Mouse (Mus musculus): ENCODE measurements around the gene Zfp652. TPM values are rescaled to one million over a fixed set of nuclear protein-coding genes. Genes with fewer than 3 reads are reported as not detected.

Gene Zfp652
- polyA plus RNA-seq, 1 experiment from 2014 or later = 20.3 TPM

GRCm38 (mm10) chr11:95822437-95822836, 110.0 kb downstream of the Zfp652 start:
- no peak for DNase-seq (ENCODE audit: low spot score)
- Histone ChIP-seq H3K9me3 (no peaks in the 10 kb centered on the region), H3K36me3 (replicated peaks) (no peaks in the 10 kb centered on the region), H3K27me3 (replicated peaks; ENCODE audit: low read depth, poor library complexity, severe bottlenecking) (peaks cover 58% of the 10 kb centered on the region), H3K4me1 (peaks cover 18% of the 10 kb centered on the region), H3K4me3 (no peak overlapping the region), H3K27ac (replicated peaks) (no peak overlapping the region)
- 92% methylated on average over 4 of the region's 4 CpGs for WGBS

DNA sequence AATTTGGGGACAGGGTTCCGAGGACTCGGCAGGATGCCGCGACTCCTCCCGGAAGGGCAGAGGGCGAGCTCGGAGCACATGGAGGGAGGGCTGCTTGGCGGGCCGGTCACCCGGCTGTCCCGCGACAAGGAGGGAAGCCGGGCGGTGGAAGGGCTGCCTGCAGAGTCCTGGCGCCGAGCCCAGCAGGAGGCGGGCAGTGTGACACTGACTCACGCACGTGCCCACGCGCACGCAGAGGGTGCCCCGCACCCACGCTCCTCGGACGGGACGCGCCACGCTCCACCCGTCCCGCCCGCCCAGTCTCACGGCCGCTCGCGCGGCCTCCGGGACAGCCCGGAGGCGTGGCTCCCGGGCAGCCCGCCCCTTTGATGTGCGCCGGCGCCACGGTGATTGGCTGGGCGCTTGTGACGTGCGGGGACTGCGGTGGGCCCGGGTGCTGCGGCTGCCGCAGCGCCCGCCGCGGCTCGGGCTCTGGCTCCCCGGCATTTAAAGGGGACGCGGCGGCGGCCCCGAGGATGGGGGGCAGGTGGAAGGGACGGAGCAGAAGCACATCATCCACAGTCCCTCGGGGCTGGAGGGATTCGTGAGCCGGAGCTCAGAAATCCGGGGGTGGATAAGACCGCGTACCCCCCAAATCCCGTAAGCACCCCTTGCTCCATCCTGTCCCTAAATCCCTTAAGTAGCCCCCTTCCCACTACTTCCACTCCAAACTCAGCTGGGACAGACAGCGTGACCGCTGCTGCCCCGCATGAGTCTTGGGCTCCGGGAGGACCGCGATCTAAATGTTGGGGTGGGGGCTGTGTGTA, 111.8 kb downstream of the Zfp652 start, which contains the start of gene Phospho1:
Gene Phospho1 (plus strand): TSS at position 429 of the 806 bp plus-strand sequence.
- WGBS = under 1% methylated on average over 78 of the region's 78 CpGs
- H3K36me3 ChIP-seq (replicated peaks) = no peaks in the 10 kb centered on the region
- peaks cover 76% of the 10 kb centered on the region for H3K27me3 ChIP-seq (replicated peaks; ENCODE audit: low read depth, poor library complexity, severe bottlenecking)
- peaks cover 18% of the 10 kb centered on the region for H3K4me1 ChIP-seq
- H3K9me3 ChIP-seq = no peaks in the 10 kb centered on the region
- H3K4me3 ChIP-seq = peak within 1 kb of the TSS; percentile 72
- DNase-seq (ENCODE audit: low spot score) = peak; percentile 95
- peak within 1 kb of the TSS; percentile 82 for H3K27ac ChIP-seq (replicated peaks)

DNA sequence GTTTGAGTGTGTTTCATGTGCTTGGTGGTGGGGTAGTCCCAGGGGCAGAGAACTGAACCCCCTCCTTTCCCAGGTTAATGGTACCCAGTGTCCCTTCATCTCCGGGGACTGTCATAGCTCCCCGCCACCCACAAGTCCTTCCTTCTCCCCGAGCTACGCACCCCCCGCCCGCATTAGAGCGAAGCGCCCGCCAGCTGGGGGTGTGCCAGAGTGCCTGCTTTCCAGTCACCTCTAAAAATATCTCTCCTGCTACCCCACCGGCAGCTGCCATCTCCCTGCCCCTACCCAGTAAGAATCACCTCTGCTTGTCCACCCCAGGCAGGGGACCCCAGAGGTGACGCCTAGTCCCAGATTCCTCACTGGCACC, 112.4 kb downstream of the Zfp652 start:
- peaks cover 18% of the 10 kb centered on the region for H3K4me1 ChIP-seq
- H3K27me3 ChIP-seq (replicated peaks; ENCODE audit: low read depth, poor library complexity, severe bottlenecking) = peaks cover 82% of the 10 kb centered on the region
- H3K9me3 ChIP-seq = no peaks in the 10 kb centered on the region
- no peaks in the 10 kb centered on the region for H3K36me3 ChIP-seq (replicated peaks)
- H3K4me3 ChIP-seq = peak overlapping the region; percentile 72
- H3K27ac ChIP-seq (replicated peaks) = peak overlapping the region; percentile 82; the same call in 1 of the 2 replicates
- no peak for DNase-seq (ENCODE audit: low spot score)
- 2% methylated on average over 11 of the region's 11 CpGs for whole genome bisulfite sequencing

DNA sequence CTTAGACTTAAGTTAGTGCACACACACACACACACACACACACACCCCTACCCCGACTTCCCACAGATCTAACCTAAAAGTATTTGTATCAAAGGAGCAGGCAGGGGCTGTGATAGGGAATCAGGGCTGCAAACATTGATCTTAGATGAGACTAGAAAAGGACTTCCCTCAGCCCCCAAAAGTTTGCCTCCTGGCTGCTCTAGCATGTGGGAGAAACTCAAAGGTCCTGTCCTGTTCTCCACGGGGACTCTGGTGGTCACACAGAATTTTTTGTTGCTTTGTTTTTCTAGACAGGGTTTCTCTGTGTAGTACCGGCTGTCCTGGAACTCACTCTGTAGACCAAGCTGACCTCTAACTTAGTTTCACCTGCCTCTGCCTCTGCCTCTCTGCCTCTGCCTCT, 113.2 kb downstream of the Zfp652 start:
- 50% methylated on average over 3 of the region's 3 CpGs for WGBS
- Histone ChIP-seq H3K27ac (replicated peaks) (no peak overlapping the region), H3K4me1 (peaks cover 24% of the 10 kb centered on the region), H3K4me3 (peak overlapping the region; percentile 72; the same call in 1 of the 2 replicates), H3K9me3 (no peaks in the 10 kb centered on the region), H3K27me3 (replicated peaks; ENCODE audit: low read depth, poor library complexity, severe bottlenecking) (peaks cover 90% of the 10 kb centered on the region), H3K36me3 (replicated peaks) (no peaks in the 10 kb centered on the region)
- no peak for DNase-seq (ENCODE audit: low spot score)

DNA sequence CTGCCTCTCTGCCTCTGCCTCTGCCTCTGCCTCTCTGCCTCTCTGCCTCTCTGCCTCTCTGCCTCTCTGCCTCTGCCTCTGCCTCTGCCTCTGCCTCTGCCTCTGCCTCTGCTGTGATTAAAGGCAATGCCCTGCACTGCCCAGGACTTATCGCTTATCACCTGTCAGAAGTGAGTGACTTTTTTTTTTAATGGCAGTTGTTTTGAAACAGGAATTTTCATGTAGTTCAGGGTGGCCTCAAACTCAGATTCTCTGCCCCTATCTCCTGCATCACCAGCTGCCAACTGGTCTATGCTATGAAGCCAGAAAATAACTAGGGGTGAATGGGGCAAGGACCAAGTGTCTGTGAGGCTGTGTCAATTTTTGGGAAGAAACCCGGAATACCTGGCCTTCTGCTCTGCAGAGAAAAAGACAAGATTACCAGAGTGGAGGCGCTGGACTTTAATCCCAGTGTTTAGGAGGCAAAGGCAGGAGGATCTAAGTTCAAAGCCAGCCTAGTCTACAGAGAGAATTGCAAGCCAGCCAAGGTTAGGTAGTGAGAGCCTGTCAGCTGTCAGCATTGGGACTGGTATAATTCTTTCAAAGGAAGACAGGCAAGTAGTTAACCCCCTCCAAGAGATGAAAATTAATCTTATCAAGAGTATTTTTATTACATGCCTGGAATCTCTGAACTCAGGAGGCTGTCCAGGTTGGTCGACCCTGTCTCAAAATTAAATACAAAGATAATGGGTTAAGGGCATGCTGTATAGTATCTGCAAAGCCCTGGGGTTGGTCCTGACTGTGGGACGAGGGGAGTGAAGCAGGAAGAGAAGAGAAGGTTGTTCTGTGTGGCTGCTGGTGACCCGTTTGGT, 114.1 kb downstream of the Zfp652 start:
- H3K36me3 ChIP-seq (replicated peaks) = no peaks in the 10 kb centered on the region
- WGBS = 62% methylated on average over 6 of the region's 6 CpGs
- no peak for DNase-seq (ENCODE audit: low spot score)
- H3K27me3 ChIP-seq (replicated peaks; ENCODE audit: low read depth, poor library complexity, severe bottlenecking) = peaks cover 94% of the 10 kb centered on the region
- H3K4me1 ChIP-seq = peaks cover 34% of the 10 kb centered on the region
- no peaks in the 10 kb centered on the region for H3K9me3 ChIP-seq
- H3K27ac ChIP-seq (replicated peaks) = no peak overlapping the region
- no peak overlapping the region for H3K4me3 ChIP-seq

DNA sequence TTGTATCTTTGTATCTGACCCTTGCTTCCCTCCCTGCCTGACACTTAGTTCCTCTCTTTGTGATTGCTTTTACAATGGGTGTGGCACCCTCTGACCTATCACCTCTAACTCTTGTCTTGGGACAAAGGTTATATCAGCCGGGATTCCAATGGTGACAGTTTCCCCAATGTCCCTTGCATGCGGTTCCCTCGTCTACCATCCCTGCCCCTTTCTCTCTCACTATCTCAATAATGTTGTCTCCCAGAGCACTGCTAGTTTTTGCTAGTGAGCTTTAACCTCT, 114.6 kb downstream of the Zfp652 start:
- no peak for DNase-seq (ENCODE audit: low spot score)
- Histone ChIP-seq H3K27me3 (replicated peaks; ENCODE audit: low read depth, poor library complexity, severe bottlenecking) (peaks cover 94% of the 10 kb centered on the region), H3K4me3 (no peak overlapping the region), H3K4me1 (peaks cover 39% of the 10 kb centered on the region), H3K36me3 (replicated peaks) (no peaks in the 10 kb centered on the region), H3K27ac (replicated peaks) (no peak overlapping the region), H3K9me3 (no peaks in the 10 kb centered on the region)
- 30% methylated on average over 3 of the region's 3 CpGs for WGBS

GRCm38 (mm10) chr11:95827464-95828085, 115.1 kb downstream of the Zfp652 start:
- DNase-seq (ENCODE audit: low spot score) = peak; percentile 72
- no peak overlapping the region for H3K4me3 ChIP-seq
- peaks cover 94% of the 10 kb centered on the region for H3K27me3 ChIP-seq (replicated peaks; ENCODE audit: low read depth, poor library complexity, severe bottlenecking)
- 20% methylated on average over 3 of the region's 3 CpGs for WGBS
- peaks cover 42% of the 10 kb centered on the region for H3K4me1 ChIP-seq
- H3K27ac ChIP-seq (replicated peaks) = no peak overlapping the region
- H3K9me3 ChIP-seq = no peaks in the 10 kb centered on the region
- H3K36me3 ChIP-seq (replicated peaks) = no peaks in the 10 kb centered on the region

GRCm38 (mm10) chr11:95828181-95828964, 115.9 kb downstream of the Zfp652 start:
- WGBS = 78% methylated on average over 11 of the region's 11 CpGs
- no peak overlapping the region for H3K4me3 ChIP-seq
- H3K4me1 ChIP-seq = peaks cover 49% of the 10 kb centered on the region
- no peaks in the 10 kb centered on the region for H3K9me3 ChIP-seq
- DNase-seq (ENCODE audit: low spot score) = no peak
- no peaks in the 10 kb centered on the region for H3K36me3 ChIP-seq (replicated peaks)
- peaks cover 94% of the 10 kb centered on the region for H3K27me3 ChIP-seq (replicated peaks; ENCODE audit: low read depth, poor library complexity, severe bottlenecking)
- no peak overlapping the region for H3K27ac ChIP-seq (replicated peaks)

GRCm38 (mm10) chr11:95829526-95830050, 117.1 kb downstream of the Zfp652 start:
- Histone ChIP-seq H3K36me3 (replicated peaks) (no peaks in the 10 kb centered on the region), H3K4me1 (peaks cover 52% of the 10 kb centered on the region), H3K27ac (replicated peaks) (no peak overlapping the region), H3K4me3 (no peak overlapping the region), H3K9me3 (no peaks in the 10 kb centered on the region), H3K27me3 (replicated peaks; ENCODE audit: low read depth, poor library complexity, severe bottlenecking) (peaks cover 100% of the 10 kb centered on the region)
- DNase-seq (ENCODE audit: low spot score) = no peak
- 28% methylated on average over 4 of the region's 4 CpGs for WGBS

GRCm38 (mm10) chr11:95830411-95831275, 118.2 kb downstream of the Zfp652 start:
- Histone ChIP-seq H3K4me1 (peaks cover 55% of the 10 kb centered on the region), H3K36me3 (replicated peaks) (no peaks in the 10 kb centered on the region)
- WGBS = 3% methylated on average over 80 of the region's 80 CpGs

GRCm38 (mm10) chr11:95831276-95831619, 118.8 kb downstream of the Zfp652 start:
- peak; percentile 44 for DNase-seq (ENCODE audit: low spot score)
- 6% methylated on average over 10 of the region's 10 CpGs for WGBS

More at GRCm38 (mm10) chr11:95830411-95831275, 118.2 kb downstream of the Zfp652 start:
- peak; percentile 58 for DNase-seq (ENCODE audit: low spot score)
- H3K27me3 ChIP-seq (replicated peaks; ENCODE audit: low read depth, poor library complexity, severe bottlenecking) = peaks cover 100% of the 10 kb centered on the region
- no peaks in the 10 kb centered on the region for H3K9me3 ChIP-seq
- peak overlapping the region; percentile 46 for H3K4me3 ChIP-seq
- H3K27ac ChIP-seq (replicated peaks) = 0 out of 2 replicates have a peak overlapping the region, but pooled peaks have one; percentile 31

More at GRCm38 (mm10) chr11:95831276-95831619, 118.8 kb downstream of the Zfp652 start:
- no peaks in the 10 kb centered on the region for H3K9me3 ChIP-seq
- peaks cover 60% of the 10 kb centered on the region for H3K4me1 ChIP-seq
- H3K36me3 ChIP-seq (replicated peaks) = no peaks in the 10 kb centered on the region
- H3K27me3 ChIP-seq (replicated peaks; ENCODE audit: low read depth, poor library complexity, severe bottlenecking) = peaks cover 100% of the 10 kb centered on the region
- H3K27ac ChIP-seq (replicated peaks) = no peak overlapping the region
- H3K4me3 ChIP-seq = peak overlapping the region; percentile 46
